Mouse (Mus musculus) CH12F3 (cell line): ENCODE data around the gene Ubl4b.

Experiments used
- in situ Hi-C: fragments of 300-500 bp; cut with MboI; formaldehyde crosslinking; loops from 2 replicates; pipeline ENCODE4 v1.14.3; 2020; ENCODE audit warnings: low sequenced_read_pairs

The Ubl4b gene

DNA sequence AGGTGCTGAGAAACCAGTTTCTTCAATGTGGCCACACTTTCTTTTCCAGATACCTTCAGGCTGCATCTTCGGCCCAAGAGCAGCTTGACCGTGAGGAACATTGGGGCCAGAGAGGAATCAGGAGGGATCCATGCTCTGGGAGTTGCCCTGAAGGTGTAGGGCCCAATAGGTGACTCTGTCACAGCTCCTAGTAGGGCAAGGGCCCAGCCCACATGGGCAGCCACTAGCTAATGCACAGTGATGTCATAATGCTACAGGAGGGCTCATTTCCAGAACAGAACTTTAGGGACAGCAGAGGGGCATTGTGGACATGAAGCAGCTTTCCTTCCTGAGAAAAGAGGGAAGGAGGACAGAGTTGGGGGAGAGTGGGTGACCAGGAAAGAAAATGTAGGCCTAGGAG lies at the start of gene Ubl4b:
Gene Ubl4b, minus strand, starts transcription at position 232 of the 400 bp plus-strand sequence.
- in situ Hi-C loops = loop anchor here (5.0 kb wide), 1 partner anchor 57 kb away; no protein-coding TSS in a partner anchor

DNA sequence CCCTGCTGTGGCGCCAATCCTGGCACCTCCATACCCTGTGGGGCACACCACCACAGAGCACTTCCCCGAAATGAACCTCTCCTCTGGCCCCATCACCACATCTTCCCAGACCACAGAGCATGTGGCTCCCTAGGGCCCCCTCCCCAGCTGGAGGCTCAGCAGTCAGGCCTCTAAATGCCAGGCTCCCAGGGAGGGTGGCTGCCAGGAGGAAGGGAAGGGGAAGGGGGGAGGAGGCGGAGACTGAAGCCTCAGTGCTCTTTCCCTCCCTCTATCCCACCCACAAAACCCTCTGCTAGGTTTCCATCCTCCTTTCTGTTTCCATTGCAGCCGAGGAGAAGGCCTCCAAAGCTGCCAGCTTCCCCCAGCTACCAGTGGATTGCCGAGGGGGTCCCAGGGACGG lies 45.3 kb upstream of the Ubl4b start:
- in situ Hi-C loops = no loop called here

DNA sequence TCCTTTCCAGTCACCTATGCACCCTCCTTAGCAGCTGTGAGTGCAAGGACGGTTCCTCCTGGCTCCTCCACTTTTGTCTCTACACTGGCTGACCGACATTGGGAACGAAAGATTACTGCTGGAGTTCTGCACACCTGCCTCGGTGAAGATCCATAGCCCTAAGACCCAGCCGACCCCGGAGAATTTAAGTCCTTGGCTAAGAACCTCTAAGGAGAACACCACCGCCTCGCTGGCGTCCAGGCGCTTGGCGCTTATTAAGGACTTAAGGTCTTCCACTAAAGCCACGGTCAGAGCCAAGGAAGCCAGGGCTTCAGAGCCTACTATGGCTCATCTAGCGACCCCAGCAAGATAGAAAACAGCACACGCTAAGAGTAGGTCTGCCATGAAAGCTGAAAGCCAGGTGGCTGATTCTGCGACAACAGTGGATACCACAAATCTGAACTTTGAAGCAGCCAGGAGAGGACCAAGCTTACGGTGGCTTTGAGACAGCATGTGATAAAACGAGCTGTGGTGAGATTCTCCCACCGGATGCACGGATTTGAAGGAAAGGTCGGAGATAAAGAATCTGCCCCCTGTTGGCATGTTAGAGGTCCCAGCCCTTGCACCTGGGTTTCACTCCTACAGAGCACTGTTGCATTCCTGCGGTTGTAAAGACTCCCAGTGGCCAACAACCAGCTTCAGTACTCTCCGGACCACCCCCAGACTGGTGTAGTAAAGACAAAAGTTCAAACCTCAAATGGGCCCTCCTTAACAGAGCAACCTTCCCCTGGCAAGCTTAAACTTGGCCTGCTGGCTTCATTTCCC lies 42.9 kb upstream of the Ubl4b start:
- in situ Hi-C loops = no loop called here

DNA sequence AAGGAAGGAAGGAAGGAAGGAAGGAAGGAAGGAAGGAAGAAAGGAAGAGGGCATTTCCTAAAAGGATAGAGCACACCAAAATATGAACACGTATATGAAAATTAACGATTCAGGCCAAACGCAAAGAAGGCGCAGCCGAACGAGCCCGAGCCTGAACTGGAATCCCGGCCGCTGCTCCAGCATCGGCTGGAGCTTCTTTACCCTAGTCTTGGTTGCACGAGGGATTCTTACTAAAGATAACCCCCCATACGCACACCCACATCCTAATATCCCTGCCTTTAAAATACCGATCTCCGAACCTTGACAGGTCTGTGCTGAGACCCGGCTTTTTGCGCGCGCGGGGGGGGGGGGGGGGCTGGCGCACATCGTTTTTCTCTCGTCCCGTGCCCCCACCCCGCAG lies 42.3 kb upstream of the Ubl4b start:
- in situ Hi-C loops = no loop called here

DNA sequence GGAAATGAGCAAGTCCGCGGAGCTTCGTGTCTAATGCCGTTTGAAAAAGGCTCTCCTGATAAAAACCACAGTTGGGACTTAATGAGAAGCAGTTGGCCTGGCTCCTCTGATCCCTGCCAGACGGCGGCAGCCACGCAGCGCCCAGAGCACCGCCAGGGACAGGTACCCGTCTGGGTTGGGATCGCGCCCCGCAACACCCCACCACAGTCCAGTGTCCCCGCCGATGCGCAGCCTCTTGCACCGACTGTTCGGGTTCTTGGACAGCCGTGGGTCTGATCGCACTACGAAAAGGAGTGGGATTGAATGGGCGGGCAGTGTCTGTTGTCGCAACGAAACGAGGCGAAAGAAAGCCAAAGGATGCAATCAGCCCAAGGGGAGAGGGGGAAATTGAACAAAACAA lies 41.7 kb upstream of the Ubl4b start:
- in situ Hi-C loops = no loop called here

DNA sequence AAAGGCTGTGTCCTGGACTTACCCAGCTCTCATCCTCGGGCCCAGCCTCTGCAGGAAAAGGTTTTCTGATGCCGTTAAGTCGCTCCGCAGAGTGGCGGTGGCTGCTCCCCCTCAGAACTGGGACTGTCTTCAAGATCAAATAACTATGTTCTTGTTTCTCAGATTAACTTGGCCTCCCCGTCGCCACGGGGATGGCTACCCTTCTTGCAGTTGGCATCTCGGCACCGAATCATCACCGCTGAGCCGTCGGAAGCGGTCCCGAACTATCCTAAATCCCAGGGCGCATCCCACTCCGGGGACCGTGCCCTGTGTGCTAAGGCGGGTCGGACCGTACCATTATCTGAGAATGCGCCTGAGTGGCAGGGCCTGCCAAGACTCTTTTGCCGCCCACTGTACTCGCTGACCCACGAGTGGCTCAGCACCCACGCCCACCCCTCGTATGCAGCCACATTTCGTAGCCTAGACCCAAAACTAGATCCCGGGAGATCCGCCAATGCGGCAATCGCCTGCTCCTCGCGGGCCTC lies 41.1 kb upstream of the Ubl4b start:
- in situ Hi-C loops = no loop called here

DNA sequence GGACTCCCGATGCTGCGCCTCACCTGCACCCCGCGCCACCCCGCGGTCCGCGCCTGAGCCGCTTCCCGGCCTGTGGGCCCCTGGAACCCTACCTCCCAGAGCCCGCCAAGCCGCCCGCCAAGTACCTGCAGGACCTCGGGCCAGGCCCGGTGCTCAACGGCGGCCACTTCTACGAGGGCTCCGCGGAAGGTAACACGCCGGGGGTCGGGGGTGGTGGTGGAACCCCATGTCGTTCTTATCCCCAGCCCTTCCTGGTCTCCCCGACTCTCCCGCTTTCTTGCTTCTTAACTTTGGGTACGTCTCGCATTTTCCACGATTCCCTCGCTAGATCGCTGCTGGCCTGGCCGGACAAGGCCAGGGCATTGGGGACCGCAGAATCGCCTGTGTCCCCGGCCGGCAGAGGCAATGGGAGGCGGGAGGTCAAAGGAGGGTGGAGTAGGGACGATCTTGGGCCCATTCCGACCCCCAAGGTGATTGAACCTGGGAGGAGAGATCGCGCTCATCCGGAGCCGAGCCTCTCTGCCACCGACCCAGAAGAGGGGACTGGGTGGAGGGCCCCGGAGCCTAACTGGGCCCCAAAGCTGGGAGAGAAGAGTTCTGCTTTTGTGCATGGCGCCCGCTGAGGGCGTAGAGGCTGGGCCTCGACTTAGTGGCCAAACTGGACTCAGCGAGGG lies 40.5 kb upstream of the Ubl4b start:
- in situ Hi-C loops = no loop called here

DNA sequence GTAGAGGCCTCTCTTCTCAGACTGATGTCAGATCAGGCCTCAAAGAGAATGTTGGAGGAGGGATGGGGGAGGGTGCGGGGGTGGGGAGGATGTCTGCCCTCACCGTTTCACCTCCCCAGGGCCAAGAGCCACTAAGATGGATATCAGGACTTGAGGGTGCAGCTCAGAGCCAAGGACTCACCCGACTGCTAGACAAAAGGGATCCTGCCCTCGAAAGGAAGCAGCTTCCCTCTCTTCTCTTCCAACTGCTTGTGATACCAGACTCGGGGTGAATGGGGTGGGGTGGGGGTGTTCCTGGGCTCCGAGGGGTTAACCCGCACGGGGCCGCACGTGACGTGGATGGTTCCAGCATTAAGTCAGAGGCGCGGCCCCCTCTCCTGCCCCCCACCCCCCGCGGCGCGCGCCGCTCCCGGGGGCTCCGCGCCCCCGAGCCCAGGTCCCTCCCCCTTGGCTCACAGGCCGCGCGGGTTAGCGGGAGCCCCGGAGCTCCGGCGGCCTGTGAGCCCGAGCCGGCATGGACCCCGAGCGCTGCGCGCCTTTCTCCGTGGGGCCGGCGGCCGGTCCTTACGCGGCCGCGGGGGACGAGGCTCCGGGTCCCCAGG lies 39.9 kb upstream of the Ubl4b start, which contains the start of gene Alx3:
Gene Alx3, plus strand, starts transcription at position 370 of the 602 bp plus-strand sequence.
- in situ Hi-C loops = no loop called here

DNA sequence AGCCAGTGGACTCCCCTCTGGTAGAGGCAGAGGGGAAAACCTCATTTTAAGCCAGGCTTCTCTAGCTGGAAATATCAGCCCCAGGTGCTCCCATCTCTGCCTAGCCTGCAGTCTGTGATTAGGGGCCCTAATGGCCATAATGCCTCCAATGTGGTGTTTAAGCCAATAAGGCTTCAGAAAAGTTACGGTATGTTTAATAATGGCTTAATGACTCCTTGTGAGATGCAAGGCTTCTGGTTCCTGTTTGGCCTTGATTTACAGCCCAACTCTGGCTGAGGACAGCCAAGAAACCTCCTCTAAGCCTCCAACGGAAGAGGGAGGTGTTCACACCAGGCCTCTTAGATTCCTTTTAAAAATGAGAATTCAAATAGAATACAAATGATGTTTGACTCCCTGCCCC lies 38.8 kb upstream of the Ubl4b start:
- in situ Hi-C loops = no loop called here

DNA sequence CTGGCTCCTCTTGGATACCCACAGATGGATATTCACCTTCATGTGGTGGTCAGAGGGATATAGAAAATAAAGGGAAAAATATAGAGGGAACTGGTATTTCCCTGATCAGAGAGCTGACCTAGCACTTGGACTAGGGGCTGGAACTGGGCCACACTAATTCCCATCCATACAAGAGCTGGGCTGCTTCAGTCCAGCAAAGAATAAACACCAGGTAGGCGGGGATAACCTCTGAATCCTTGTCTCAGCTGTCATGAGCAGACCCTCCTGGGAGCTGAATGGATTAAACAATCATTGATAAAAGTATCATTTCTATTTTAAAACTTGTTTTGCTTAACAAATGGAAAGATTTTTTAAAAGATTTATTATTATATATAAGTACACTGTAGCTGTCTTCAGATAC lies 36.7 kb upstream of the Ubl4b start:
- in situ Hi-C loops = no loop called here

DNA sequence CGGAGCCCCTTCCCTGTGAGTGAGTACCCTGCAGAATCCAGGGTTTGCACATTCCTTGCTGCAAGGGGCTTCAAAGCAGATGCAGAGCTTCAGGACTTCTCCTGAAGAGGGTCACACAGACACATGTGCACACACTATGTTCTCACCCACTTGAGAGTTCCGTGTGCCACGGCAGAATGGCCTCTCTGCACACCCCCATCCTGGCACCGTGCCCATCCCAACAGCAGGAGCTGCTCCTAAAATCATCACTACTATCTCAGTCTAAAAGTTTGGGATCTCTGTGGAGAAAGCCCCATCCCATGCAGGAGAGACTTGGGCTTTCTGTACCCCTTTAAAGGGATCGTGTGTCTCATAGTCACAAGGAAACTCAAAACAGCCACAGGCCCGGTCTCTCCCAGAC lies 31.6 kb upstream of the Ubl4b start:
- in situ Hi-C loops = no loop called here

DNA sequence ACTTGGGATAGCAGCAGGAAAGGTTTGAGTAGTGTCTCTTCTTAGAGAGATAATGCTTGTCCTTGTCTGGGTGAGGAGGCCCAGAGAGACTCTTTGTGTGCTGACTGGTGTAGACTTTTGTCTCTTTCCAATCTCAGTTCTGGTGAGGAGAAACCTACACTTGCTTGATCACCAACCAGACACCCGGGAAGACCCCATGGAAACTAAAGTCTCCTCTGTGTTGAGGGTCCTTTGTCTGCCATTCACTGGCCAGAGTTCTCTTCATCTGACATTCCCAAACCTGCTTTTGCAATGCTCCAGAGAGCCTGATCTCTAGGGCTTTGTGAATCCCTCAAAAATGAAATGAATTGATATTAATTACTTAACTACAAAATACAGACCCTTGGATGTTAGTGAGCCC lies 29.0 kb upstream of the Ubl4b start:
- in situ Hi-C loops = no loop called here

DNA sequence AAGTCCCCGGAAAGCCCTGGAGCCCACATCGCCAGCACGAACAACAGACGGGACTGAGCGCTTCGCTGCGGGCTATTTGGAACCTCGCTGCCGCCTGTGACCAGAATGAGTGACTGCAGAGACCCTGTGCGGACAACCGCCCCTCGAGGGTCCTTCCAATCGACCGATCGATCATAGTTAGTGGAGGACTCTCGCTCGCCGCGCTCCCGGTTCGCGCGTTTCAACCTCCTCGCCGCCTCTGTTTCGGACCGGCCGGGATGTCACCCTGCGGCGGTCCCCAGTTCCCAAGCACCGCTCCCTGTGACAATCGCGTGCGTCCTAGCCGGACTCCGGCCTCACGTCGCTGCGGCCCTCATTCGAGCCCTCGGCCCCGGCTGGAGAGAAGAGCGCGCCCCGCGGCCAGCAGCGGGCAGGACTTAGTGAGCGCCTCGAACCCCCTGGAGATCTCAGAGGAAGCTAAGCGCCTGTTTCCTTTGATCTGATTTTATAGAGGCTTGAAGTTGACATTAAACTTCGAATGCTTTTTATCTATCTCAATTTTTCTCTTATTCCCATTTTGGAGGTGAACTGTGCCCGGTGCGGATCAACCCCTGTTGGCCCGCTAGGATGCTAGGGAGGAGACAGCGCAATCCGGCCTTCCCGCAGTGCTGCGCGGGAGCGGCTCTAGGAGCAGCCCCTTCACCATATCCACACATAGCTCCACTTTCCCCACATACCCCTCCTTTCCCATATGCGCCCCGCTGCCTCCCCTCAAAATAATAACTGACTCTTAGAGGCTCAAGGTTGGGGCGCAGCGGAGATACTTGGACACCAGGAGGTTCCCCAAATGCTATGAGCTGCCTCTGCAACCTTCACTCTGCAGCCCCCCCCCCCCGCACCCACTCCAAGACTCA lies 28.2 kb upstream of the Ubl4b start:
- in situ Hi-C loops = no loop called here

DNA sequence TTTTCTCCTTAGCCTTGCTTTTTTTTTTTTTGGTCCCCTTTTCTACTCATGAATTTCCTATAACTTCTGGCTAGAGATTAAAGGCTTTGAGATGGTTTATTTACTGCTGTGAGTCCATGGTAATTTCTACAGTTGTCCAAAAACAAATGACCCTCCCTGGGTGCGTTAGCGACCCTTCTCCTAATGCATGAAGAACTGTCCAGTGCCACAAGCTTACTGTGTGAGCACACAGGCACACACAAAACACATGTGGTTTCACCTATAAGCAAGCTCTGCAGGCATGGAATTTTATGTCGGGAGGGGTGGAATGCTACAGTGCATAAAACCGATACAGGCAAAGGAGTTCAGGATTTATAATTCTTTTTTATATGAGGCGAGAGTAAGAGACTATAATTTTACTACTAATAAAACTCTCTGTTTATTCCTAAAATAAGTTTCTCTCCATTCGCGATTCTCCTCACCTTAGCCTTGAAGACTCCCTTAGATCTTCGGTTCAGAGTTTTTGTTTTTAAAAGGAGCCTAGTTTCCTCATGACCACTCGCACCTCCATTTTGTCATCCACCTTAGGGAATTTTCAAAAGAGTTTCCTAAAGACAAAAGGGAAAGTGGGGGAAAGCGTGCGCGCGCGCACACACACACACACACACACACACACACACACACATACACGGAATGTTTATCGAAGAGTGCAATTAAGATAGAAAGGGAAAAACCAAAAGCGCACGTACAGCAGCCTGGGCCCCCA lies 27.4 kb upstream of the Ubl4b start:
- in situ Hi-C loops = no loop called here

DNA sequence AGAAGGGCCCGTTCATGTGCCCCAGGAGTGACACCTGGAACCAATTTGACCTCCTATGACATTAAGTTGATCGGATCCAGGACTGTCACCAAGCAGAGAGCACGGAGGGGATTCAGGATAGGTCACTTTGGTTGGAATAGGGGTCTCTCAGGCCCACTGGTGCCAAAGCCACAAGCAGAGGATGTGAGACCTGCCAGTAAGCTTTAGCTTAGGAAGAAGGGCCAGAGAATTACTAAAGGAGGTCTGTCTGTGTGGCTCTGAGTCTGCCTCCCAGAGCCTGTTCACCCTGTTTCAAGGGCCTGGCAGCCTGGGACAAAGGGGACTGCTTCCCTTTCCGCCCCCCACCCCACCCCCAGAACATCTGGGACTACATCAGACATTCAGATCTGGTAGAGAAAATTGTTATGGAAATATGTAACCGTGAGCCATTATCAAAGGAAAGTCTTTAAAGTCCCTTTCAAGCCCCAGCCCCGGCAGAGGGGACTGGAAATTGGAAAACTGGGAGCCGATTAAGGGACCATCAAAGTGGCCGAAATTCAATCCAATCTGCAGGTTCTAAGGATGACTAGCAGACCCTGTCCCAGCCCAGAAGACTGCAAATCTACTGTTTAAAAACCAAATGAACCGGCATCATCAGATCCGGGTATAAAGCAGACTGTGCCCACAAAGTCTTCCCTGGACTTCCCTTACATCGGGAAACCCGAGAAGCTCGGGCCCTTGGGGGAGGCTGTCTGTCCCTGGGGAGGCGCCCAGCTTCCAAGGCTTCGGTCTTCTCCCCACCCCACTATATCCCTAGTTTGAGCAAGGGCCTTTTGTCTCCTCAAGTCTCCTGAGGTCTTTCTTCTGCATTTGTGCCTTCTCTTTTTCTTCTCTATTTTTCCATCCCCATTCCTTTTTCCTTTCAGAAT lies 26.5 kb upstream of the Ubl4b start:
- in situ Hi-C loops = no loop called here

DNA sequence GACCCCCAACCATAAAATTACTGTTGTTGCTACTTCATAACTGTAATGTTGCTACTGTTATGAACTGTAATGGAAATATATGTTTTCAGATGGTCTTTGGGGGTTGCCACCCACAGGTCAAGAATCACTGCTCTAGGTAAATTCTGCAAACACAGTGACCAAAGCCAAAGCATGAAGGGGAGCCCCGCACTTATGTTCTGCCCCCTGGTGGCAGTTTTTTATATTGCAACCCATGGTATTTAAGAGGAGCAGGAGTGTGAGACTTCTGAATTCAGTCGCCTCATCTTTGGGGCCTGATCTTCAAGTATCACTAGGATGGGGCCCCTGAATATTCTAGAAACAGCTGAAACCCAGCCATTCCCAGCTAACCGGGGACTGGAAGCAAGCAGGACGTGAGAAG lies 24.6 kb upstream of the Ubl4b start:
- in situ Hi-C loops = no loop called here

DNA sequence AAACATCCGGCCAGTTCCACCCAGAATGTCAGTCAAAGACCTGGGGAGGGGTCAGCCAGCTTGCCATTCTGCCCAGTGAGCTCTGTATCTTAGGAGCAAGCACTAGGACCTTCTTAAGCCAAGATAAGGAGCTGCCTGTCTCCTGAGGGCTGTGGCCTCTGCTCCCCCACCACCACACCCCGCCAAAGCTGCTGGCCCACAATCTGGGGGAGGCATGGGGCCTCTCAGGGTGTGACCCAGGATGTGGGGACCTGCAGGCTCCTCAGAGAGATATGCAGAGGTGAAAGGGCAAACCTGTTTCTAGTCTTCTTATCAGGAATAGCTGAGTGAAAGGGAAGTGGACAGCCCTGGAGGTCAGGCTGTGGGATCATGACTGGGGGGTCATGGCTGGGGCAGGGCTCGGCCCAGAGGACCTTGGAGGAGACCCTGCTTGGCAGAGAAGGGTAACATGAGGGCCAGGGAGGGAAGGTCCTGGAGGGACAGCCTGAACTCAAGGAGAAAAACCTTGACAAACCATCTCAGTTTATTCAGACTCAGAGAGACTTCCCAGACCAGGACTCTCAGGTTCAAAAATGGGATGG lies 23.0 kb upstream of the Ubl4b start:
- in situ Hi-C loops = no loop called here

DNA sequence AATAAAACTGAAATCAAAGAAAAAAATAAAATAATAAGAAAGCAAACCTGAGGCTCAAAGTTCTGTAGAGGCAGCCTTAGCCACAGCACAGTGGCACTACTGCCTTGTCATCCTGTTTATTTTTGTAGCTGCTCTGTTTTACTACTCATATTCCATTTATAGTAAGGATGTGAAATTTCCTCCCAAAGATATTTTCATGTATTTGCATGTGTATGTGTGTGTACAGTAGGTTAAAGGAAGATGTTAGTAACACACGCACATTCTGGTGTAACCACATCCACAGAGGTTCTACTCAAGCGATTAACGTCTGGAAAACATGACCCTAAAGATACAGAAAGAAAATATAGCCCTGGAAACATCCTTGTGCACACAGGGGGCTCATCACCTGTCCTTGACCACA lies 21.9 kb upstream of the Ubl4b start:
- in situ Hi-C loops = no loop called here

DNA sequence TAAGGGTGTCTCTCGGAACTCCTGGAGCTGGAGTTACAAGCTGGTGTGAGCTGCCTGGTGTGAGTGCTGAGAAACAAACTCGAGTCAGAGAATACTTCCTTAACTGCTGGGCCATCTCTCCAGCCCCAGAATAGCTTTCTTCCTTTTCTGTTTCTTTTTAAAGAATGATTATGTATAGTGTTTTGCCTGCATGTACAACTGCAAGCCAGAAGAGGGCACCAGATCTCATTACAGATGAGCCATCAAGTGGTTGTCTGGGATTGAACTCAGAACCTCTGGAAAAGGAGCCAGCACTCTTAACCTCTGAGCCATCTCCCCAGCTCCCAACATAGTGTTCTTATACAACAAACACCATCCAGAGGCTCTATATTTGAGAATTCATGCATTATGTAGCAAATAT lies 16.3 kb upstream of the Ubl4b start:
- in situ Hi-C loops = no loop called here
